Mouse (Mus musculus) forebrain, embryonic 13.5 days (tissue): ENCODE measurements around the gene Ing4. TPM values are rescaled to one million over a fixed set of nuclear protein-coding genes. Genes with fewer than 3 reads are reported as not detected.
"Not testable (repeated sequence)": the region's sequence is repeated elsewhere in the genome, so short reads cannot be mapped to it uniquely, and the experiment has no call there.

Source experiments
- ATAC-seq: fragments of 200-750 bp; cut with Nextera tagmentation; 2 replicates; pipeline ENCODE4 v1.8.0; 2017
- H3K27ac ChIP-seq: fragments of 300-500 bp; sonication (generic); 2 replicates; pipeline ENCODE4 v1.5.1; 2015; ENCODE audit warnings: inconsistent platforms, mild to moderate bottlenecking, moderate library complexity
- H3K27me3 ChIP-seq: fragments of 300-500 bp; sonication (generic); 2 replicates; pipeline ENCODE4 v1.6.1; 2015; ENCODE audit warnings: mild to moderate bottlenecking, inconsistent platforms
- H3K36me3 ChIP-seq: fragments of 300-500 bp; sonication (generic); 2 replicates; pipeline ENCODE4 v1.6.1; 2015; ENCODE audit warnings: mild to moderate bottlenecking, inconsistent platforms; ENCODE audit not compliant: poor library complexity, severe bottlenecking
- H3K4me1 ChIP-seq: fragments of 300-500 bp; sonication (generic); 2 replicates; pipeline ENCODE4 v1.6.1; 2015; ENCODE audit warnings: inconsistent platforms
- H3K4me2 ChIP-seq: fragments of 300-500 bp; sonication (generic); 2 replicates; pipeline ENCODE4 v1.6.1; 2015; ENCODE audit warnings: inconsistent platforms, mild to moderate bottlenecking, moderate library complexity
- H3K4me3 ChIP-seq: fragments of 300-500 bp; sonication (generic); 2 replicates; pipeline ENCODE4 v1.5.1; 2015; ENCODE audit warnings: mild to moderate bottlenecking, inconsistent platforms
- H3K9ac ChIP-seq: fragments of 300-500 bp; sonication (generic); 2 replicates; pipeline ENCODE4 v1.6.1; 2015; ENCODE audit warnings: mild to moderate bottlenecking, inconsistent platforms
- H3K9me3 ChIP-seq: fragments of 300-500 bp; sonication (generic); replicated peaks from 2 replicates; pipeline ENCODE4 v1.6.1; 2016; ENCODE audit warnings: inconsistent platforms
- WGBS: fragments of 180-500 bp; shearing (Covaris S2); methylation state at CpG from one replicate; pipeline ENCODE4 v1.1.7; 2015; 5-methylcytosine and 5-hydroxymethylcytosine counted together
- polyA plus RNA-seq: library from polyadenylated mRNA; unstranded; fragments of >200 nt; fragmentation: Nextera tagmentation; extraction: Ambion mirVana; gene quantifications from 2 replicates; pipeline ENCODE4 v1.2.1, GENCODE M21; 2015

The Ing4 gene
- polyA plus RNA-seq, 1 experiment from 2014 or later = 190 TPM

DNA sequence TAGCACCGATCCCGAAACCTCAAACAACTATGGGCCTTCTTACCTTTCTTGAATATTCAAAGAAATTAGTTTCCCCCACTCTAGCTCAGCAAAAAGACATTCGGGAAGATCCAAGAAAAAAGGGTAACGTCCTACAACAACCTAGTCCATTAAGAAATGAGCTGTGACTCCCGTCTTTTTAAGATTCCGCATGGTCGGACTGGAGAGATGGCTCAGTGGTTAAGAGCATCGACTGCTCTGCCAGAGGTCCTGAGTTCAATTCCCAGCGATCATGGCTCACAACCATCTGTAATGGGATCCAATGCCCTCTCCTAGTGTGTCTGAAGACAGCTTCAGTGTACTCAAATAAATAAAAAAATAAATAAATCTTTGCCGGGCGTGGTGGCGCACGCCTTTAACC, 31.5 kb upstream of the Ing4 start:
- peaks cover 22% of the 10 kb centered on the region for H3K36me3 ChIP-seq
- peak overlapping the region; percentile 72 for H3K4me3 ChIP-seq
- H3K9ac ChIP-seq = peak overlapping the region; percentile 92
- no peak for ATAC-seq
- peaks cover 42% of the 10 kb centered on the region for H3K4me1 ChIP-seq
- peak overlapping the region; percentile 93 for H3K4me2 ChIP-seq
- peak overlapping the region; percentile 98 for H3K27ac ChIP-seq
- no peaks in the 10 kb centered on the region for H3K9me3 ChIP-seq
- WGBS = 46% methylated on average over 13 of the region's 13 CpGs
- 0 out of 2 replicates have a peak, but pooled peaks cover 4% of the 10 kb centered on the region for H3K27me3 ChIP-seq

DNA sequence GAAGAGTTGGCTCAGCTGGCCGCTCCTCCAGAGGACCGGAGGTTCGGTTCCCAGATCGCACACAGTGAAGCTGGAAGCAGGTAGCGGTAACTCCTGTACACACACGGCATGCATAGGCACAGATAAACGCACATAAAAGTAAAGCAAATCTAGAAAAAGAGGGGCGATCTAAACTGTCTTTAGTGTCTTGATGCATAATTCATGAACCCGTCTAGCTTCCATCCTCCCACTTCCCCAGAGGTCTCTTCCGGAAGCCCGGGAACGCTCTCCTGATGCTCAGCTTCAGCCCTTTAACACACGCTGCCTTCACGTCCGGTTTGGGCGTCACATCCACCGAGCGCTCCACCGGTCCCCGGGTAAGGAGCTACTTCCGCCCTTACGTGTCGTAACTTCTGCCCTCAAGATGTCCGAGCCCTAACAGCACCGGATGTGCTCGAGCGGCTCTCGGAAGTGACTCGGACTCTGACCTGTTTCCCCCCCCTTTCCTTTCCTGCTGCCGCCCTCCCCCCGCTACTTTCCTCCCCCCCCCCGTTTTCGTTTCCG, 30.9 kb upstream of the Ing4 start:
- Histone ChIP-seq H3K4me2 (peak overlapping the region; percentile 93), H3K27me3 (no peaks in the 10 kb centered on the region), H3K27ac (peak overlapping the region; percentile 98), H3K9ac (peak overlapping the region; percentile 92), H3K4me1 (peaks cover 42% of the 10 kb centered on the region), H3K4me3 (peak overlapping the region; percentile 72), H3K36me3 (peaks cover 26% of the 10 kb centered on the region), H3K9me3 (no peaks in the 10 kb centered on the region)
- peak; percentile 97 for ATAC-seq
- under 1% methylated on average over 34 of the region's 34 CpGs for WGBS

DNA sequence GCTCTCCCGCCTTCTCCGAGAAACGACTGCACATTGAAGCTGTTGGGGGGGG, 30.6 kb upstream of the Ing4 start, which contains the start of gene Zfp384:
Gene Zfp384 (plus strand): TSS at position 17 of the 52 bp plus-strand sequence.
- ATAC-seq = no peak
- H3K4me1 ChIP-seq = peaks cover 42% of the 10 kb centered on the region
- WGBS = 0% methylated on average over 3 of the region's 3 CpGs
- H3K4me2 ChIP-seq = peak within 1 kb of the TSS; percentile 93
- no peaks in the 10 kb centered on the region for H3K27me3 ChIP-seq
- H3K36me3 ChIP-seq = peaks cover 29% of the 10 kb centered on the region
- H3K9me3 ChIP-seq = no peaks in the 10 kb centered on the region
- peak within 1 kb of the TSS; percentile 72 for H3K4me3 ChIP-seq
- peak within 1 kb of the TSS; percentile 92 for H3K9ac ChIP-seq
- peak within 1 kb of the TSS; percentile 98 for H3K27ac ChIP-seq

DNA sequence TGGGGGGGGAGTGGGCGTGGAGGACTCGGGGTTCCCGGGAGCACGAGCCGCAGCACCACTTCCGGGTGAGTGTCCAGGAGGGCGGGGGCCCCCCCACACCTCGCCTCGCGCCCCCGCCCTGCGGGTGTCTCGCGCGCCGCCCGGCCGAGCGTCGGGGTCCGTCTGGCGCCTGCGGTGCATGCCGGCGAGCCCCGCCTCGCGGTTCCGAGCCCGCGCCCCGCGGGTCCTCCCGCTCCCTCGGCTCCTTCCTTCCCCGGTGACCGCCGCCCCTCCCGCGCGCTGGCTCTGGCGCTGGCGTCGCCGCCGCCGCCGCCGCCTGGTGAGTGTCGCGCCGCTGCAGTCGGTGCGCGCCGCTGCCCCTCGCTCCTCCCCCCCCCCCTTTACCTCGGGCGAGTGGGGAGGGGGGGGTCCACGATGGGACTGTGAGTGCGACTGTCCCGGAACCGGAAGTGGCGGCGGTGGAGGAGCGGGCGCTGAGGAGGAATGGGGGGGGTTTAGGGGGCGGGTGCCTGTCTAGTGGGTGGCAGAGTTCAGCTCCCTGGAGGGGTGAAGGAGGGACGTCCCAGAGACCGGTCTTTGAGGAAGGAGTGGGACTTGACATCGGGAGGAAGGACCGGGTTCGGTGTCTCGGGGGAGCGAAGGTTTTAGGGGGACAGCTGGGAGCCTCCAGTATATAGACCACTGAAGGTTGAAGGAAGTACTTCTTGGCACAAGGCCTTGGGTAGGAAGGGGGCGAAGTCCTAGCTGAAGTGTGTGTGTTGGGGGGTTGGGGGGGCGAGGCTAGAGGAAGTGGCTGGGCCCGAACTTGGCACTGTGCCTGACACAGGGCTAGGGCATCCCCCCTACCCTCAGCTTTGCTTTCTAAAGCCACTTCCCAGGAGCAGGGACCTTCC, 30.1 kb upstream of the Ing4 start:
- H3K4me3 ChIP-seq = peak overlapping the region; percentile 72
- peaks cover 34% of the 10 kb centered on the region for H3K36me3 ChIP-seq
- peak; percentile 83 for ATAC-seq
- no peaks in the 10 kb centered on the region for H3K9me3 ChIP-seq
- H3K27me3 ChIP-seq = no peaks in the 10 kb centered on the region
- peak overlapping the region; percentile 93 for H3K4me2 ChIP-seq
- H3K27ac ChIP-seq = peak overlapping the region; percentile 98
- peaks cover 42% of the 10 kb centered on the region for H3K4me1 ChIP-seq
- H3K9ac ChIP-seq = peak overlapping the region; percentile 92
- under 1% methylated on average over 52 of the region's 78 CpGs for WGBS

DNA sequence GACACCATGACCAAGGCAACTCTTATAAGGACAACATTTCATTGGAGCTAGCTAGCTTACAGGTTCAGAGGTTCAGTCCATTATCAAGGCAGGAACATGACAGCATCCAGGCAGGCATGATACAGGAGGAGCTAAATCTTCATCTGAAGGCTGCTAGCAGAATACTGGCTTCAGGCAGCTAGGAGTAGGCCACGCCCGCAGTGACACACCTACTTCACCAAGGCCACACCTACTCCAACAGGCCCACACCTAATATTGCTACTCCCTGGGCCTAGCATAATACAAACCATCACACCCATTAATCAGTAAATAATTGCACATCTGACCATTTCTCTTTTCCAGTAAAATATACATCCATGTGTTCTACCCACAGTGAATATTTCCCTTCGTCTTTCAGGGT, 21.9 kb upstream of the Ing4 start:
- no peak overlapping the region for H3K4me2 ChIP-seq
- H3K27ac ChIP-seq = no peak overlapping the region
- H3K36me3 ChIP-seq = peaks cover 80% of the 10 kb centered on the region
- peaks cover 3% of the 10 kb centered on the region for H3K4me1 ChIP-seq
- H3K9ac ChIP-seq = no peak overlapping the region
- WGBS = 95% methylated on average over 3 of the region's 3 CpGs
- no peaks in the 10 kb centered on the region for H3K27me3 ChIP-seq
- no peaks in the 10 kb centered on the region for H3K9me3 ChIP-seq
- no peak overlapping the region for H3K4me3 ChIP-seq
- no peak for ATAC-seq

DNA sequence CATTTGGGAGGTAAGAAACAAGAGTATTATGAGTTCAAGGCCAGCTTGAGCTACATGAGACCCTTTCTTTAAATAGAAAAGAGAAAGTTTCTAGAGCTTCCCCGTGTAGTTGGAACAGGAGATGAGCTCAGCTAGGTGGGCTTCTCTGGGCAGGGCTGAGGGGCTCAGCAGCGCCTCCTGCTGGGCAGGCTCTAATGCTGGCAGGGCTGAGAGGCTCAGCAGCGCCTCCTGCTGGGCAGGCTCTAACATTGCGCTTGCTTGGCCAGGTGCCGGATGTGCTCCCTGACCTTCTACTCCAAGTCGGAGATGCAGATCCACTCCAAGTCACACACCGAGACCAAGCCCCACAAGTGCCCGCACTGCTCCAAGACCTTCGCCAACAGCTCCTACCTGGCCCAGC, 9.0 kb upstream of the Ing4 start:
- H3K4me3 ChIP-seq, ATAC-seq, H3K9me3 ChIP-seq, H3K27me3 ChIP-seq, H3K4me1 ChIP-seq, H3K4me2 ChIP-seq, H3K27ac ChIP-seq, H3K9ac ChIP-seq: not testable (repeated sequence)
- WGBS = 45% methylated on average over 9 of the region's 9 CpGs
- peaks cover 70% of the 10 kb centered on the region for H3K36me3 ChIP-seq

DNA sequence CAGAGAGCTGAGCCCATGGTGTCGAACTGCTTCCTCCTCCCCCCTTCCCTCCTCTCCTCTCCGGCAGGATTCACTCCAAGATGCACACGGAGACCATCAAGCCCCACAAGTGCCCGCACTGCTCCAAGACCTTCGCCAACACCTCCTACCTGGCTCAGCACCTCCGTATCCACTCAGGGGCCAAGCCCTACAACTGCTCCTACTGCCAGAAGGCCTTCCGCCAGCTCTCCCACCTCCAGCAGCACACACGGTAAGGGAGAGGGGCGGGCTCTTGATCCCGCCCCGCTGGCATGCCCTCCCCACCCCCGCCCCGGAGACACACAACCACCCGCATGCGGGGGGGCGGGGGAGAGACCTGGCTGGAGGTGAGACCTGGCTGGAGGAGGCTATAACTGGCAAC, 8.0 kb upstream of the Ing4 start:
- H3K36me3 ChIP-seq = peaks cover 71% of the 10 kb centered on the region
- WGBS = 94% methylated on average over 16 of the region's 16 CpGs

DNA sequence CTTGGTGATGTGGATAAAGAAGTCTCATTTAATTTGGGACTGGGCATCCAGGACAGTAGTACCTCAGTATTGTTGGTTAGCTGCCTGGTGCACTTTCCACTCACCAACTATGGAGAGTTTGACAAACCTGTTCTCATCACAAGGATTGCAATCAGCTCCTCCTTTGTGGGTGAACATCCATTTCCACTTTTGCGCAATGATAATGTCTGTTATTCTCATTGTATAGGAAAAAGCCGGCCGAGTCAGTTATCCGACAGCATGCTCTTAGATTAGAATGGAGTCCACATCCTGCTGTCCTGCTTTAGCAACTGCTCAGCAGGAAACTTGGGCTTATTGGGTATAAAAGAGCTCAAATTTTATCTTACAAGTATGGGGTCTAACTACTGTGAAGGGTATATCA, 894 bp upstream of the Ing4 start:
- Histone ChIP-seq H3K4me3 (peak overlapping the region; percentile 78; the same call in 1 of the 2 replicates), H3K36me3 (peaks cover 52% of the 10 kb centered on the region), H3K9me3 (no peaks in the 10 kb centered on the region), H3K4me2 (peak overlapping the region; percentile 58), H3K4me1 (peaks cover 22% of the 10 kb centered on the region), H3K27ac (peak overlapping the region; percentile 31; the same call in 1 of the 2 replicates), H3K27me3 (no peaks in the 10 kb centered on the region), H3K9ac (no peak overlapping the region)
- 92% methylated on average over 4 of the region's 4 CpGs for WGBS
- ATAC-seq = no peak

More for the DNA sequence above, 8.0 kb upstream of the Ing4 start:
- Histone ChIP-seq H3K4me3 (no peak overlapping the region), H3K27me3 (no peaks in the 10 kb centered on the region), H3K4me1 (no peaks in the 10 kb centered on the region), H3K27ac (no peak overlapping the region), H3K4me2 (no peak overlapping the region), H3K9me3 (no peaks in the 10 kb centered on the region), H3K9ac (no peak overlapping the region)
- no peak for ATAC-seq

DNA sequence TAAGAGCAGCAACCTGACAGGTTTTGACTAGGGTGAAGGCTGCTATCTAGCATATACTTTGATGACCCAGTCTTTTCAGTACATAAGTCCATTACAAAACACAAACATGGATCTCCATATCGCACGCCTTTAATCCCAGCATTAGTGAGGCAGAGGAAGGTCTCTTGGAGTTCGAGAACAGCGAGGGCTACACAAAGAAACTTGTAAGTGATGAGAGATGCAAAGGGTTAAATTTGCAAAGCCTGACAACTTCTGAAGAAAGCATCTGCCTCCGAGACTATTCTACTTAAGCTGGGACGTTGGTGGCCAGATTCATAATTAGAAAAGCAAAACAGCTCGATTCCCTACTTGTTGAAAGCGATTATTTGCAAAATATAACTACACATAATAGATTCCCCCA, 429 bp upstream of the Ing4 start:
- Histone ChIP-seq H3K36me3 (peaks cover 52% of the 10 kb centered on the region), H3K4me2 (peak overlapping the region; percentile 58), H3K4me1 (peaks cover 22% of the 10 kb centered on the region), H3K4me3 (peak overlapping the region; percentile 78), H3K27ac (peak overlapping the region; percentile 31), H3K27me3 (no peaks in the 10 kb centered on the region), H3K9ac (no peak overlapping the region; the same call in 1 of the 2 replicates), H3K9me3 (no peaks in the 10 kb centered on the region)
- ATAC-seq = peak; percentile 7
- WGBS = 7% methylated on average over 8 of the region's 8 CpGs

DNA sequence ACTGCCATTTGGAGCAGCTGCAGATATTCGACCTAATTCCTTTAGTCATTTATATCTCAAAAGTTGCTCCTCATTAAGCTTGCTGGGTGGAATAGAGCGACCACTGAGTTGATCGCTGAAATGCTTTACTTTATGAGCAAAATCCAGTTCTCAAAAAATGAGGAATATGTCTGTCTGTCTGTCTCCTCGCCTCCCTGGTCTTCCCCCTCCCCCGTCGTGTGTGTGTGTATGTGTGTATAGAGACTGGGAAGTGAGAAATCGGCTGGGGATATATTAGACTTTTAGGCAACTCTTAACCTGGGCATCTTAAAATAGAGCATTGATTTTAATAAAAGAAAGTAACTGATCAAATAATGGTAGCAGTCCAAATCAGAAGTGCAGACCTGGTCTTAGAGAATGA, 661 bp downstream of the Ing4 start:
- Histone ChIP-seq H3K27me3 (no peaks in the 10 kb centered on the region), H3K36me3 (peaks cover 52% of the 10 kb centered on the region), H3K9ac (peak overlapping the region; percentile 75), H3K4me2 (peak overlapping the region; percentile 83), H3K9me3 (no peaks in the 10 kb centered on the region), H3K4me3 (peak overlapping the region; percentile 78), H3K27ac (peak overlapping the region; percentile 63), H3K4me1 (peaks cover 22% of the 10 kb centered on the region)
- ATAC-seq = no peak
- 18% methylated on average over 7 of the region's 7 CpGs for WGBS

DNA sequence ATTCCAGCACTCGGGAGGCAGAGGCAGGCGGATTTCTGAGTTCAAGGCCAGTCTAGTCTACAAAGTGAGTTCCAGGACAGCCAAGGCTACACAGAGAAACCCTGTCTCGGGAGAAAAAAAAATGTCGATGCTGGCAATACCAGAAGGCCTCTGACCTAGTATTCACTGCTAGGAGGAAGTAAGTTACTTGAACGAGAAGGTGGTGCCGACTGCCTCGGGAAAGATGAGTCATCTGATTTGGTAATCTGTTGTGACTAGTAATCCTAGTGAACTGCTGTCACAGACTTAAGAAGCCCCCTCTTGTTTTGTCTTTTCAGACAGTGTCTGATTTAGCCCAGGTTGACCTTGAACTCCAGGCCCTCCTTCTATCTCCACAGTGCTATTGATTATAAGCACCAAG, 1.5 kb downstream of the Ing4 start:
- Histone ChIP-seq H3K27me3 (no peaks in the 10 kb centered on the region), H3K27ac (no peak overlapping the region), H3K4me2 (peak overlapping the region; percentile 83; the same call in 1 of the 2 replicates), H3K9me3 (no peaks in the 10 kb centered on the region), H3K36me3 (peaks cover 51% of the 10 kb centered on the region), H3K4me1 (peaks cover 22% of the 10 kb centered on the region), H3K9ac (no peak overlapping the region), H3K4me3 (peak overlapping the region; percentile 78)
- ATAC-seq = no peak
- 93% methylated on average over 7 of the region's 7 CpGs for WGBS

DNA sequence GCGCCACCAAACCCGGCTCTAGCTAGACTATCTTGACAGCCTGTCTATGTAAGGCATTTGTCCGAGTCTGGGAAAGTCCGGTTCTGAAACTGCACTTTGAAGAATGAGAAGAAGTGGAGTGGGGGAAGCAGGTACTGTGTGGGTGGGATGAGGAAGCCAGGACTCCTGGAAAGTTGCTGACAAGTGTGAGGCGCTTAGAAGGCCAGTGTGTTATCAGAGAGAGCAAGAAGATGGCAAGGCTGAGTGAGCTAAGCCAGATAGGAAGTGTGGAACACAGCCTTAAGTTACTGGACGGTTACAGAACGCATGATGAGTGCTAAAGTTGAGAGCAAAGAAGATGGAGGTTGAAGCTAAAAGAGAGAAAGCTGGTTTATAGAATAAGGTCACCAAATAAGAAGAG, 2.5 kb downstream of the Ing4 start:
- H3K27me3 ChIP-seq = no peaks in the 10 kb centered on the region
- no peak overlapping the region for H3K9ac ChIP-seq
- no peak overlapping the region for H3K27ac ChIP-seq
- H3K9me3 ChIP-seq = no peaks in the 10 kb centered on the region
- H3K4me3 ChIP-seq = no peak overlapping the region
- peaks cover 22% of the 10 kb centered on the region for H3K4me1 ChIP-seq
- peaks cover 51% of the 10 kb centered on the region for H3K36me3 ChIP-seq
- no peak for ATAC-seq
- 94% methylated on average over 7 of the region's 7 CpGs for WGBS
- no peak overlapping the region for H3K4me2 ChIP-seq

DNA sequence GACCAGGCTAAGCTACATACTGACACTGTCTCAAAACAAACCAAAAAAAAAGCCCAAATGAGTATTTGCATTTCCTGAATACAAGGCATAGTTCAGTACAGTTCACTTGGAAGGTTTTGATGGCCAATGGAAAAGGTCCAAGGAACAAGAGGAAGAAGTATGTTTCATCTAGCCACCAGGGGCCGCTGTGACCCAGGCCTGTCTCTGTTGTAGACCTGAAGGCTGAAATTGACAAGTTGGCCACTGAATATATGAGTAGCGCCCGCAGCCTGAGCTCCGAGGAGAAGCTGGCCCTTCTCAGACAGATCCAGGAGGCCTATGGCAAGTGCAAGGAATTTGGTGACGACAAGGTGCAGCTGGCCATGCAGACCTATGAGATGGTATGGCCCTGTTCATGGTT, 7.1 kb downstream of the Ing4 start:
- H3K36me3 ChIP-seq = peaks cover 79% of the 10 kb centered on the region
- no peak overlapping the region for H3K9ac ChIP-seq
- H3K4me2 ChIP-seq = no peak overlapping the region
- no peaks in the 10 kb centered on the region for H3K9me3 ChIP-seq
- H3K27ac ChIP-seq = no peak overlapping the region
- no peaks in the 10 kb centered on the region for H3K4me1 ChIP-seq
- H3K4me3 ChIP-seq = no peak overlapping the region
- 30% methylated on average over 5 of the region's 5 CpGs for WGBS
- H3K27me3 ChIP-seq = no peaks in the 10 kb centered on the region
- peak; percentile 69 for ATAC-seq
